Mouse (Mus musculus) liver, adult (tissue): ENCODE results near the gene Tspan5.

ENCODE experiments used
- GATA4 ChIP-seq: IDR thresholded peaks from 2 replicates; pipeline ENCODE4 v1.6.1; 2014; ENCODE audit warnings: mild to moderate bottlenecking, low read length; ENCODE audit not compliant: insufficient replicate concordance

Gene Tspan5

GRCm38 (mm10) chr3:138741649-138742565 lies at the start of gene Tspan5:
Gene Tspan5, plus strand, starts transcription at chr3:138742195.
- TF ChIP-seq GATA4 = no peak

- no peak for TF ChIP-seq GATA4
Measured at GRCm38 (mm10) chr3:138692302-138692701, 49.7 kb upstream of the Tspan5 start.

- no peak for TF ChIP-seq GATA4
Measured at GRCm38 (mm10) chr3:138703399-138703798, 38.6 kb upstream of the Tspan5 start.

- no peak for TF ChIP-seq GATA4
Measured at GRCm38 (mm10) chr3:138704469-138704868, 37.5 kb upstream of the Tspan5 start.

- no peak for TF ChIP-seq GATA4
Measured at GRCm38 (mm10) chr3:138705875-138706274, 36.1 kb upstream of the Tspan5 start.

- TF ChIP-seq GATA4 = no peak
Measured at GRCm38 (mm10) chr3:138709183-138709582, 32.8 kb upstream of the Tspan5 start.

- no peak for TF ChIP-seq GATA4
Measured at GRCm38 (mm10) chr3:138711971-138712370, 30.0 kb upstream of the Tspan5 start.

GRCm38 (mm10) chr3:138712452-138713140 lies 29.4 kb upstream of the Tspan5 start:
- no peak for TF ChIP-seq GATA4

- no peak for TF ChIP-seq GATA4
Measured at GRCm38 (mm10) chr3:138713141-138713540, 28.9 kb upstream of the Tspan5 start.

GRCm38 (mm10) chr3:138714788-138715187 lies 27.2 kb upstream of the Tspan5 start:
- no peak for TF ChIP-seq GATA4

- no peak for TF ChIP-seq GATA4
Measured at GRCm38 (mm10) chr3:138715212-138715611, 26.8 kb upstream of the Tspan5 start.

- no peak for TF ChIP-seq GATA4
Measured at GRCm38 (mm10) chr3:138717040-138717439, 25.0 kb upstream of the Tspan5 start.

GRCm38 (mm10) chr3:138722152-138722551 lies 19.8 kb upstream of the Tspan5 start:
- no peak for TF ChIP-seq GATA4

- TF ChIP-seq GATA4 = no peak
Measured at GRCm38 (mm10) chr3:138727571-138727970, 14.4 kb upstream of the Tspan5 start.

- no peak for TF ChIP-seq GATA4
Measured at GRCm38 (mm10) chr3:138728840-138729239, 13.2 kb upstream of the Tspan5 start.

- TF ChIP-seq GATA4 = no peak
Measured at GRCm38 (mm10) chr3:138730812-138731211, 11.2 kb upstream of the Tspan5 start.
